Mouse (Mus musculus): ENCODE data around the gene Tmsb15a.

- TF ChIP-seq TAL1 (IDR thresholded peaks at IDR 0.05; ENCODE audit: low read length) (no peak), GATA1 (IDR thresholded peaks at IDR 0.05; ENCODE audit: low read length) (no peak)
Observed at GRCm38 (mm10) chrX:135712845-135713244, 12.2 kb downstream of the Tmsb15a start.

Measured in erythroblast, embryonic 14.5 days (primary cell).